ENCODE assay signal across 18 mouse cellular contexts in genomic region chr3:107841370-107841769, GRCm38 (mm10). TPM values are rescaled to one million over a fixed set of nuclear protein-coding genes. Genes with fewer than 3 reads are reported as not detected.
DNase-seq lines count a peak whose midpoint lies in the region; ATAC-seq and TF ChIP-seq lines count a peak whose summit lies in the region.
"Had no signal": no experiment of that assay in that cellular context is flagged by ENCODE, and none has a peak within 500 bp of the region (broad histone marks: within the 10 kb centered on the region; RNA-seq: fewer than 3 reads in every experiment).

No protein-coding gene starts in this region.

- no peaks in the 10 kb centered on the region for H3K4me1 ChIP-seq in midbrain, postnatal 0 days (ENCODE audit: insufficient read depth, low read length)
- H3K4me1 ChIP-seq: stomach, embryonic 15.5 days had no signal

- 82% methylated on average over 7 of the region's 7 CpGs for WGBS in midbrain, postnatal 0 days

- H3K9ac ChIP-seq in midbrain, postnatal 0 days (replicated peaks; ENCODE audit: low read length, poor library complexity, severe bottlenecking): no peak overlapping the region
- H3K9ac ChIP-seq: heart, embryonic 15.5 days; stomach, embryonic 15.5 days had no signal

- peak overlapping the region; percentile 85 for H3K27ac ChIP-seq in gastrocnemius, adult 2 months
- no peak overlapping the region for H3K27ac ChIP-seq in midbrain, postnatal 0 days (ENCODE audit: low read depth, low read length)
- H3K27ac ChIP-seq: heart, embryonic 15.5 days; stomach, embryonic 15.5 days had no signal

- H3K4me2 ChIP-seq in midbrain, postnatal 0 days (ENCODE audit: low read depth, low read length, poor library complexity, severe bottlenecking): no peak overlapping the region
- H3K4me2 ChIP-seq: heart, embryonic 15.5 days; liver, embryonic 11.5 days; stomach, embryonic 15.5 days had no signal

- H3K27me3 ChIP-seq in midbrain, postnatal 0 days (ENCODE audit: insufficient read depth, low read length): no peaks in the 10 kb centered on the region
- H3K27me3 ChIP-seq: heart, embryonic 15.5 days; stomach, embryonic 15.5 days had no signal

- peak overlapping the region; percentile 39 for H3K4me3 ChIP-seq in gastrocnemius, adult 2 months
- no peak overlapping the region for H3K4me3 ChIP-seq in midbrain, postnatal 0 days (ENCODE audit: low read depth, low read length)
- H3K4me3 ChIP-seq: heart, embryonic 15.5 days; stomach, embryonic 15.5 days had no signal

- ATAC-seq in midbrain, postnatal 0 days (ENCODE audit: low FRiP score): no peak
- ATAC-seq: activated CD4-positive, CD25-positive, alpha-beta regulatory T cell, adult 4 months; forebrain, embryonic 14.5 days had no signal

- no peaks in the 10 kb centered on the region for H3K9me3 ChIP-seq in midbrain, postnatal 0 days (ENCODE audit: low read length)
- H3K9me3 ChIP-seq: heart, embryonic 15.5 days; stomach, embryonic 15.5 days had no signal

- H3K36me3 ChIP-seq in midbrain, postnatal 0 days (ENCODE audit: insufficient read depth, low read length): no peaks in the 10 kb centered on the region
- H3K36me3 ChIP-seq: heart, embryonic 15.5 days; stomach, embryonic 15.5 days had no signal

- intact Hi-C loops in gastrocnemius, adult 2 months (cut with DNase I): loop anchor here (5.0 kb wide), 1 partner anchor 79 kb away; the partner anchor contains the start of gene Csf1
- intact Hi-C loops in heart, postnatal 36 days (cut with DNase I): no loop called here

- no peak for TF ChIP-seq CTCF in gastrocnemius, adult 2 months (IDR thresholded peaks at IDR 0.05)
- TF ChIP-seq CTCF in midbrain, postnatal 0 days (IDR thresholded peaks at IDR 0.05): no peak

- DNase-seq in adrenal gland, postnatal 10 days: peak; percentile 28
- DNase-seq in adrenal gland, postnatal 4 days (ENCODE audit: low spot score in 2 of 2): no peak
- peak; percentile 13 for DNase-seq in kidney, postnatal 14 days
- no peak for DNase-seq in kidney, postnatal 25 days
- DNase-seq in gastrocnemius, adult 2 months: peak; percentile 95
- peak; percentile 71 to 74 for DNase-seq in heart, postnatal 36 days
- no peak for DNase-seq in midbrain, postnatal 0 days (ENCODE audit: low spot score)
- DNase-seq in kidney, postnatal 4 days: no peak
- DNase-seq: embryo, embryonic 11 days; retina, postnatal 1 day had no signal

RNA-seq across cellular contexts. Expression of gene Eps8l3, which starts 35.7 kb away (rescaled TPM):
- not detected for total RNA-seq in adrenal gland, postnatal 10 days (2021)
- total RNA-seq in adrenal gland, postnatal 4 days (2021): not detected
- total RNA-seq in gastrocnemius, adult 2 months (2021): not detected
- total RNA-seq in heart, postnatal 36 days (2021): not detected
- total RNA-seq in midbrain, postnatal 0 days (2014; rRNA removed): not detected in 2 replicates
- not detected in 2 replicates for polyA plus RNA-seq in midbrain, postnatal 0 days (2015; fragmentation: Nextera tagmentation; extraction: Ambion mirVana)
- total RNA-seq: ES-E14; left cerebral cortex, adult 18-20 months had no signal
- polyA plus RNA-seq: activated CD4-positive, CD25-positive, alpha-beta regulatory T cell, adult 4 months; forebrain, embryonic 14.5 days; heart, embryonic 15.5 days; kidney, embryonic 14.5 days; liver, embryonic 11.5 days had no signal

RNA-seq across cellular contexts. Expression of gene Gstm5, which starts 54.3 kb away (rescaled TPM):
- 10 to 100 TPM; 30.1 to 32.3 TPM for total RNA-seq in adrenal gland, postnatal 10 days (2021)
- total RNA-seq in adrenal gland, postnatal 4 days (2021): 10 to 100 TPM; 39.7 to 41.1 TPM
- total RNA-seq in gastrocnemius, adult 2 months (2021): 10 to 100 TPM; 74.7 to 87.2 TPM
- 10 to 100 TPM; 50.5 to 51.2 TPM for total RNA-seq in heart, postnatal 36 days (2021)
- 142 and 166 TPM in 2 replicates for total RNA-seq in midbrain, postnatal 0 days (2014; rRNA removed)
- polyA plus RNA-seq in midbrain, postnatal 0 days (2015; fragmentation: Nextera tagmentation; extraction: Ambion mirVana): 316 and 320 TPM in 2 replicates
- polyA plus RNA-seq: activated CD4-positive, CD25-positive, alpha-beta regulatory T cell, adult 4 months had no signal

Comparison
In these comparisons a context has a peak if more than half of its experiments do, and no peak if none do; other contexts are left out.
1. DNase-seq: peak in adrenal gland, postnatal 10 days (single experiment), kidney, postnatal 14 days (single experiment), gastrocnemius, adult 2 months (single experiment) and heart, postnatal 36 days (2 of 2); none in adrenal gland, postnatal 4 days (0 of 2), kidney, postnatal 25 days (0 of 2), midbrain, postnatal 0 days (single experiment) and kidney, postnatal 4 days (0 of 2).